Mouse (Mus musculus): ENCODE measurements around the gene Apba2. TPM values are rescaled to one million over a fixed set of nuclear protein-coding genes. Genes with fewer than 3 reads are reported as not detected.

The Apba2 gene
- 0.25 TPM in 1 of 2 replicates, not detected in the other for polyA plus RNA-seq (2015; fragmentation: Nextera tagmentation; extraction: Ambion mirVana)

GRCm38 (mm10) chr7:64501536-64502270 is at the start of gene Apba2:
Gene Apba2 (plus strand): TSS chr7:64501706.

Other genes with a start within 250 kb of the Apba2 start
- gene Mtmr10, start 214.1 kb upstream of the Apba2 start, polyA plus RNA-seq (2015; fragmentation: Nextera tagmentation; extraction: Ambion mirVana): 2.1 and 3.0 TPM in 2 replicates
- 3.5 and 3.8 TPM in 2 replicates for gene Fan1, start 127.6 kb upstream of the Apba2 start, polyA plus RNA-seq (2015; fragmentation: Nextera tagmentation; extraction: Ambion mirVana)
- gene Mphosph10, start 109.4 kb upstream of the Apba2 start, polyA plus RNA-seq (2015; fragmentation: Nextera tagmentation; extraction: Ambion mirVana): 31.3 and 32.2 TPM in 2 replicates
- 37.8 and 51.3 TPM in 2 replicates for gene Mcee, start 109.1 kb upstream of the Apba2 start, polyA plus RNA-seq (2015; fragmentation: Nextera tagmentation; extraction: Ambion mirVana)